Mouse (Mus musculus) spleen, adult 2 months (tissue): ENCODE data around the gene Pla2g12a. TPM values are rescaled to one million over a fixed set of nuclear protein-coding genes. Genes with fewer than 3 reads are reported as not detected.
A peak's percentile ranks its signal among the peaks of the same experiment; 100 is the strongest.

Experiments
- DNase-seq, 2 experiments: peaks; one replicate each; pipeline versions ENCODE4 v3.0.0 to v3.0.0-alpha.2; 2012 to 2021; ENCODE audit warnings: low spot score in 2 of 2, low read depth in 1 of 2
- H3K27ac ChIP-seq: fragments of 200-500 bp; 2 replicates; pipeline ENCODE4 v1.5.1; 2012; ENCODE audit warnings: low read length, inconsistent platforms; ENCODE audit not compliant: insufficient read depth
- H3K27me3 ChIP-seq: fragments of 200-500 bp; 2 replicates; pipeline ENCODE4 v1.6.1; 2012; ENCODE audit warnings: mild to moderate bottlenecking, moderate library complexity, low read length, inconsistent platforms; ENCODE audit not compliant: control insufficient read depth, insufficient read depth
- H3K36me3 ChIP-seq: fragments of 200-500 bp; 2 replicates; pipeline ENCODE4 v1.6.1; 2012; ENCODE audit warnings: mild to moderate bottlenecking, low read length, inconsistent platforms; ENCODE audit not compliant: control insufficient read depth, insufficient read depth
- H3K4me1 ChIP-seq: fragments of 200-500 bp; 2 replicates; pipeline ENCODE4 v1.6.1; 2011; ENCODE audit warnings: inconsistent platforms; ENCODE audit not compliant: control insufficient read depth, insufficient read depth, insufficient read length
- H3K4me3 ChIP-seq: fragments of 200-500 bp; 2 replicates; pipeline ENCODE4 v1.5.1; 2011; ENCODE audit warnings: mild to moderate bottlenecking, inconsistent platforms; ENCODE audit not compliant: insufficient read depth, insufficient read length; ENCODE audit errors: extremely low read depth
- CTCF ChIP-seq: fragments of 200-500 bp; IDR thresholded peaks from 2 replicates; pipeline ENCODE4 v1.5.1; 2011; ENCODE audit warnings: mild to moderate bottlenecking, inconsistent platforms; ENCODE audit not compliant: insufficient read depth, insufficient read length, insufficient replicate concordance; ENCODE audit errors: extremely low read depth
- POLR2A ChIP-seq: fragments of 200-500 bp; IDR thresholded peaks from 2 replicates; pipeline ENCODE4 v1.6.1; 2011; ENCODE audit warnings: low read depth, low read length, inconsistent platforms
- WGBS: fragments of 180-500 bp; shearing (Covaris S2); methylation state at CpG from one replicate; pipeline ENCODE4 v1.1.7; 2018; 5-methylcytosine and 5-hydroxymethylcytosine counted together
- polyA plus RNA-seq: library from polyadenylated mRNA; depleted of rRNA; stranded (reverse); fragments of >200 nt; gene quantifications from 2 replicates; pipeline ENCODE4 v1.2.3, GENCODE M21; 2012

Gene Pla2g12a
- polyA plus RNA-seq, 1 experiment: 21.3 TPM

DNA sequence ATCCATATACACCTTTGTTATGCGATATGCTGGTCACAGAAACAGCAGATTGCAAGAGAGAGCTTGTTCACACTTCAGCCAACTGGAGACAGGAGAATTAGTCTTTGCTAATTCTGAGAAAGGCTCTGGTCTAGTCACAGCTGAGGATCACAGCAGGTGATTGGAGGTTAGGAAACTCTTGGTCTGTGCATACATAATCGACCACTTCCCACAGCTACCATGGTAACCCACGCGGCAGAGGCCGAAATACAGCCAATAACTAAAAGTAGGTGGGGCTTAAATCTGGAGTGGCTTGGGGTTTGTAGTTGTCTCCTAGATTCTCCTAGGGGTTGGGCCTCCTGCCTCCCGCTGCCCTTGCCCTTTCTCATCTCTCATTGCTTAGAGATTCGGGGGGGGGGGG, 40.4 kb upstream of the Pla2g12a start:
- WGBS: 62% methylated on average over 7 of the region's 7 CpGs

DNA sequence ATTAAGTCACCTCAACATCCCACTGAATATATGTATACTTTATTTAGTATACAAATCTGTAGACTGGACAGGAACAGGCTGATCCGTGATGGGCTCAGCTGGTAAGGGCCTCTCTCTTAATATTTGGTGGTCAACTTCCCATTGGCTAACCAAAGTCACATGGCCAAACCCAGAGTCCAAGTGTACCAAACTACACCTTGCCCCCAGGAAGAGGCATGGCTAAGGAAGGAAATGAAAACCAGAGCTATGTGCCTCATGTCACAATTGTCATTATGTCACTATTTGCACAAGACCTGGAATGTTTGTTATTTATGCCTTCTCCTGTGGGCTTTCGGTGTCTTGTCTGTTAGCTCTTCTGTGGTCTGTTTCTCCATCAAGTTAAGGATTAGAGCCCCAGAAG, 32.5 kb upstream of the Pla2g12a start:
- DNase-seq: no peak
- no peak for TF ChIP-seq POLR2A
- no peak for TF ChIP-seq CTCF
- H3K36me3 ChIP-seq: no peaks in the 10 kb centered on the region
- no peak overlapping the region for H3K4me3 ChIP-seq
- no peaks in the 10 kb centered on the region for H3K27me3 ChIP-seq
- H3K27ac ChIP-seq: no peak overlapping the region
- H3K4me1 ChIP-seq: no peaks in the 10 kb centered on the region
- WGBS: 65% methylated on average over 2 of the region's 2 CpGs

More for the DNA sequence above, 40.4 kb upstream of the Pla2g12a start:
- TF ChIP-seq CTCF: no peak
- no peak for TF ChIP-seq POLR2A
- Histone ChIP-seq H3K27me3 (no peaks in the 10 kb centered on the region), H3K27ac (no peak overlapping the region), H3K4me1 (no peaks in the 10 kb centered on the region), H3K4me3 (no peak overlapping the region), H3K36me3 (no peaks in the 10 kb centered on the region)
- no peak for DNase-seq

DNA sequence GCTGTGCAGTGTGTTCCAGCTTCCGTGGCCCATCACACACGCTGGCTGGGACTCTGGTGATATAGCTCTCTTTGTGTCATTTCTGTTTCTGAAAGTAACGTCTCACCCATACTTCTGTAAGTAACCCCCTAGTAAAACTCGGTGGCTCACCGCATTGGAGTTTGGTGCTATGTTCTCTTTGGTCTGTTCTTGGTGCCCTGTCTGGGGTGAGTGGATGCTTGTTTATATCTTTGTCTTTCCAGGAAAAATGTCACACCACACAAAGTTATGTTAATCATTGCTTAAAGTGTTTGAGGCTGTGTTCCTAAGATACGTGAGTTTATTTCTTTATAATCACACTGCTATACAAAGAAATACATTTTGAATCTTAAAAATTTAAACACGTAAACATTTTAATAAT, 31.6 kb upstream of the Pla2g12a start:
- DNase-seq: no peak
- WGBS: 86% methylated on average over 7 of the region's 7 CpGs
- Histone ChIP-seq H3K4me3 (no peak overlapping the region), H3K27ac (no peak overlapping the region), H3K36me3 (no peaks in the 10 kb centered on the region), H3K27me3 (no peaks in the 10 kb centered on the region), H3K4me1 (no peaks in the 10 kb centered on the region)
- TF ChIP-seq POLR2A (no peak), CTCF (no peak)

DNA sequence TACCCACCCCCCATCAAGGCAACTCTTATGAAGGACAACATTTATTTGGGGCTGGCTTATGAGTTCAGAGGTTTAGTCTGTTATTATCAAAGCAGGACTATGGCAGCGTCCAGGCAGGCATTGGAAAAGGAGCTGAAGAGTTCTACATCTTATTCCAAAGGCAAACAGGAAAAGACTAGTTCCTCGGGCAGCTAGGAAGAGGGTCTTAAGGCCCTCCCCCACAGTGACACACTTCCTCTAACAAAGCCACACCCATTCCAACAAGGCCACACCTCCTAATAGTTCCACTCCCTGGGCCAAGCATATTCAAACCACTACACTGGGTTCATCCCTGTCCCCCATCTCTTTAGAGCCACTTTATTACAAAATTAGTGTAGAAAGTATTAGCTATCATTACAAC, 15.8 kb upstream of the Pla2g12a start:
- Histone ChIP-seq H3K4me3 (no peak overlapping the region), H3K27ac (no peak overlapping the region), H3K4me1 (no peaks in the 10 kb centered on the region), H3K36me3 (no peaks in the 10 kb centered on the region), H3K27me3 (no peaks in the 10 kb centered on the region)
- 53% methylated on average over 2 of the region's 2 CpGs for WGBS
- TF ChIP-seq CTCF: no peak
- TF ChIP-seq POLR2A: no peak
- DNase-seq: no peak

DNA sequence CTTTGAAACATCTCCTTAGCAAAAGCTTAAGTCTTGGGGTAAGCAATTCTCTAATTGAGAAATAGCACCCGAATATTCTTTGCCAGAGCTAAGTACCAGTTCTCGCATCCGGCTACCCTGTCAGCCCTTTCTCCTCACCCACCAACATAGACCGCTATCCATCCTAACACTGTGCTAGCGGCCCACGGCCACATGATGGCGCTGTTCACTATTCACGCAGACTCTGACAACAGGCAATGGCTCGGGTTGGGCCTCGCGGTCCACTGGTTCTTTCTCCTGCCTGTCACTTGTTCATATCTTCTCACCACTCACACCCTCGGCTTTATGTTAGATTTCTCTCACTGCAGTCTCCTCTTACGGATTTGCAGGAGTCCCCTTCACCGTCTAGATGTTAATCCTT, 14.7 kb upstream of the Pla2g12a start:
- H3K27ac ChIP-seq: no peak overlapping the region
- TF ChIP-seq POLR2A (no peak), CTCF (peak; percentile 63; the same call in 1 of the 2 replicates)
- no peaks in the 10 kb centered on the region for H3K36me3 ChIP-seq
- H3K4me1 ChIP-seq: no peaks in the 10 kb centered on the region
- DNase-seq: peak in 1 of 2 experiments; percentile 34
- no peaks in the 10 kb centered on the region for H3K27me3 ChIP-seq
- 63% methylated on average over 14 of the region's 14 CpGs for WGBS
- H3K4me3 ChIP-seq: no peak overlapping the region

DNA sequence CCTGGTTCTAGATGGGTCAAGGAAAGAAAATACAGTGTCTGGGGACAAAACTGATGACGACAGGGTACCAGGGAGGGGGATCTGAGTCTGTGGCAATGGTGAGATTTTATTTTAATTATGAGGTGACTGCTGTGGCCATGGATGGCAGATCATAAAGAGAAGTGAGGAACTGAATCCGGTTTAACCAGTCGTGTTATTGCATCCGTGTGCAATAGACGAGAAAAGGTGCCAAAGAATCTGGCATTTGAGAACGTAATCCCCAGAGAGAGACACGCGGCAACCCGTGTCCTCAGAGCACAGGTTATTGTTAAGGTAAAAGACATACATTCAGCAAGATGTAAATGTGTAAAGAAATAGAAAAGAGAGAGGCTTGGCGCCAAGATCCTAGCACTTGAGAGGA, 1.1 kb upstream of the Pla2g12a start:
- H3K4me1 ChIP-seq: peaks cover 5% of the 10 kb centered on the region; the same call in 1 of the 2 replicates
- H3K4me3 ChIP-seq: no peak overlapping the region
- TF ChIP-seq POLR2A: no peak
- TF ChIP-seq CTCF: no peak
- H3K27ac ChIP-seq: no peak overlapping the region
- no peaks in the 10 kb centered on the region for H3K36me3 ChIP-seq
- no peaks in the 10 kb centered on the region for H3K27me3 ChIP-seq
- 60% methylated on average over 10 of the region's 10 CpGs for WGBS
- DNase-seq: no peak

DNA sequence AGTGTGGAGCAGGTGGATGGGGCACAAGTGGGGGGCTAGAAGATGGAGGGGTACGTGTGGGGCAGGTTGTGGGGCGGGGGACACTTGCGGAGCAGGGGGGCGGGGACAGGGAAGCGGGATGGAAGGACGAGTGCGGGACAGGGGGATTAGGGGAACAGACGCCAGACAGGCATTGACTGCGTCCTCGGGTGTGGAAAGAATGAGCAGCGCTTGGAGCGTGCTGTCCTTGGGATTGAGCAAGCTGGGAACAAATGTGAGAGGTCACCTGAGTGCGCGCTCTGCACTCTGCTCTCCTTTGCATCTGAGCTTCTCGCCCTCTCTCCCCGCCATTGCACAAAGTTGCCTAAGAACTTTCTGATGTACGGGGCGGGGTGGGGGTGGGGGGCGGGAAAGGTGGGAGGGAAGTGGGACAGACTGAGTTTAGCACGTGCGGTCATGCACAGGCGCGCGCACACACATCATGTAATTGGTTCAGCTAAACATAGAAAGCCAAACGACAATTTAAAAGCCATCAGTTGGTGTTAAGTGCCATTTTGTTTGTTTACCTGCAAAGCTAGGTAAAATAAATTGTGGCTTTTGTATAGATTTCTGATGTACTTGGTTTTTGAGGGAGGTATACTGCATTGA, 838 bp downstream of the Pla2g12a start:
- WGBS: under 1% methylated on average over 25 of the region's 25 CpGs
- Histone ChIP-seq H3K27ac (no peak overlapping the region), H3K27me3 (no peaks in the 10 kb centered on the region), H3K4me3 (peak overlapping the region; percentile 87), H3K36me3 (no peaks in the 10 kb centered on the region), H3K4me1 (peaks cover 5% of the 10 kb centered on the region; the same call in 1 of the 2 replicates)
- TF ChIP-seq CTCF (no peak), POLR2A (no peak)
- DNase-seq: no peak
